In genomic region chr5:132509464-132509885, GRCm38 (mm10) we compare ENCODE assay signal across 9 mouse cellular contexts. TPM values are rescaled to one million over a fixed set of nuclear protein-coding genes. Genes with fewer than 3 reads are reported as not detected.
A peak's percentile ranks its signal among the peaks of the same experiment; 100 is the strongest.
DNase-seq lines count a peak whose midpoint lies in the region; ATAC-seq and TF ChIP-seq lines count a peak whose summit lies in the region.
"Had no signal": no experiment of that assay in that cellular context is flagged by ENCODE, and none has a peak within 500 bp of the region (broad histone marks: within the 10 kb centered on the region; RNA-seq: fewer than 3 reads in every experiment).

No protein-coding gene starts in this region.

- H3K4me3 ChIP-seq in kidney, embryonic 15.5 days (replicated peaks): no peak overlapping the region
- no peak overlapping the region for H3K4me3 ChIP-seq in midbrain, embryonic 15.5 days
- H3K4me3 ChIP-seq: megakaryocyte, embryonic 14.5 days had no signal

- no peak overlapping the region for H3K9ac ChIP-seq in kidney, embryonic 15.5 days
- H3K9ac ChIP-seq in midbrain, embryonic 15.5 days: no peak overlapping the region

- H3K27ac ChIP-seq in kidney, embryonic 15.5 days: no peak overlapping the region
- H3K27ac ChIP-seq in midbrain, embryonic 15.5 days: no peak overlapping the region

- no peak for TF ChIP-seq CTCF in brain, embryonic 14.5 days (IDR thresholded peaks at IDR 0.05; ENCODE audit: borderline replicate concordance, extremely low read depth, insufficient read depth, insufficient read length)

- WGBS in kidney, embryonic 15.5 days: 22% methylated on average over 9 of the region's 9 CpGs
- 14% methylated on average over 9 of the region's 9 CpGs for WGBS in midbrain, embryonic 15.5 days

- peaks cover 18% of the 10 kb centered on the region for H3K4me1 ChIP-seq in kidney, embryonic 15.5 days
- H3K4me1 ChIP-seq in midbrain, embryonic 15.5 days: peaks cover 27% of the 10 kb centered on the region
- H3K4me1 ChIP-seq: megakaryocyte, embryonic 14.5 days had no signal

- no peak for TF ChIP-seq POLR2A in brain, embryonic 14.5 days (IDR thresholded peaks at IDR 0.05; ENCODE audit: borderline replicate concordance, extremely low read depth, insufficient read depth, insufficient read length, poor library complexity, severe bottlenecking)

- no peaks in the 10 kb centered on the region for H3K36me3 ChIP-seq in kidney, embryonic 15.5 days
- no peaks in the 10 kb centered on the region for H3K36me3 ChIP-seq in midbrain, embryonic 15.5 days (replicated peaks)

- no peak for ATAC-seq in kidney, embryonic 15.5 days (replicated peaks; ENCODE audit: low FRiP score)
- no peak for ATAC-seq in midbrain, embryonic 15.5 days (replicated peaks)
- ATAC-seq in megakaryocyte progenitor cell, adult 5-6 weeks (replicated peaks; ENCODE audit: poor library complexity): no peak

- no peaks in the 10 kb centered on the region for H3K27me3 ChIP-seq in kidney, embryonic 15.5 days
- no peaks in the 10 kb centered on the region for H3K27me3 ChIP-seq in midbrain, embryonic 15.5 days (replicated peaks)
- H3K27me3 ChIP-seq: megakaryocyte, embryonic 14.5 days had no signal

- no peak for DNase-seq in kidney, adult 8-10 months
- DNase-seq in adrenal gland, adult 2 months: peak; percentile 66
- peak; percentile 86 for DNase-seq in brain, embryonic 14.5 days (ENCODE audit: low read depth)
- no peak for DNase-seq in cerebellum, adult 11 months
- DNase-seq: kidney, postnatal 10 days had no signal

- H3K9me3 ChIP-seq in kidney, embryonic 15.5 days (replicated peaks): no peaks in the 10 kb centered on the region
- H3K9me3 ChIP-seq in midbrain, embryonic 15.5 days: no peaks in the 10 kb centered on the region
- H3K9me3 ChIP-seq: megakaryocyte, embryonic 14.5 days had no signal

- peak overlapping the region; percentile 28; the same call in 1 of the 2 replicates for H3K4me2 ChIP-seq in kidney, embryonic 15.5 days
- H3K4me2 ChIP-seq in midbrain, embryonic 15.5 days: peak overlapping the region; percentile 7; the same call in 1 of the 2 replicates

RNA-seq across cellular contexts. Expression of gene Auts2, which starts 33.7 kb away (rescaled TPM):
- 25.6 and 27.7 TPM in 2 replicates for polyA plus RNA-seq in kidney, embryonic 15.5 days (2015; fragmentation: Nextera tagmentation; extraction: Ambion mirVana)
- 10 to 100 TPM; 20.2 to 46.3 TPM for total RNA-seq in adrenal gland, adult 2 months (2021)
- 31.0 and 51.6 TPM in 2 replicates for polyA plus RNA-seq in adrenal gland, adult 2 months (2012; rRNA removed)
- 91.8 and 122 TPM in 2 replicates for polyA plus RNA-seq in brain, embryonic 14.5 days (2012; rRNA removed)
- polyA plus RNA-seq in midbrain, embryonic 15.5 days (2015; fragmentation: Nextera tagmentation; extraction: Ambion mirVana): 62.7 and 70.9 TPM in 2 replicates
- total RNA-seq in megakaryocyte progenitor cell, adult 5-6 weeks (2015): 3.9 and 9.8 TPM in 2 replicates
- 1.4 and 15.0 TPM in 2 replicates for total RNA-seq in megakaryocyte progenitor cell, adult 5-6 weeks (2017)

Comparison
In these comparisons a context has a peak if more than half of its experiments do, and no peak if none do; other contexts are left out.
1. DNase-seq: peak in adrenal gland, adult 2 months (single experiment) and brain, embryonic 14.5 days (single experiment); none in kidney, adult 8-10 months (0 of 2) and cerebellum, adult 11 months (single experiment).